In genomic region chr10:94515179-94515545, GRCm38 (mm10) we compare ENCODE assay signal across 8 mouse cellular contexts.
DNase-seq lines count a peak whose midpoint lies in the region; ATAC-seq and TF ChIP-seq lines count a peak whose summit lies in the region.

No protein-coding gene starts in this region.

- no peaks in the 10 kb centered on the region for H3K4me1 ChIP-seq in ES-Bruce4 (ENCODE audit: control insufficient read depth, insufficient read depth, low read length)
- H3K4me1 ChIP-seq in forebrain, embryonic 16.5 days (replicated peaks; ENCODE audit: control insufficient read depth, insufficient read depth, low read length): peaks cover 21% of the 10 kb centered on the region
- no peaks in the 10 kb centered on the region; the same call in 1 of the 2 replicates for H3K4me1 ChIP-seq in hindbrain, embryonic 11.5 days (replicated peaks; ENCODE audit: control insufficient read depth, insufficient read depth, low read length)

- TF ChIP-seq CTCF in ES-Bruce4 (IDR thresholded peaks at IDR 0.05; ENCODE audit: low read depth, low read length): no peak

- no peak overlapping the region for H3K27ac ChIP-seq in ES-Bruce4 (ENCODE audit: insufficient read depth, low read length)
- peak overlapping the region; percentile 33; the same call in 1 of the 2 replicates for H3K27ac ChIP-seq in forebrain, embryonic 16.5 days (ENCODE audit: low read length)
- H3K27ac ChIP-seq in hindbrain, embryonic 11.5 days (ENCODE audit: low read depth, low read length): 0 out of 2 replicates have a peak overlapping the region, but pooled peaks have one; percentile 60

- under 1% methylated on average over 34 of the region's 34 CpGs for WGBS in forebrain, embryonic 16.5 days
- under 1% methylated on average over 29 of the region's 34 CpGs for WGBS in hindbrain, embryonic 11.5 days

- ATAC-seq in forebrain, embryonic 16.5 days: peak; percentile 87
- peak; percentile 89 for ATAC-seq in hindbrain, embryonic 11.5 days (ENCODE audit: low FRiP score)

- no peak for TF ChIP-seq POLR2A in ES-Bruce4 (IDR thresholded peaks at IDR 0.05; ENCODE audit: insufficient read depth, low read length)

- H3K27me3 ChIP-seq in ES-Bruce4 (ENCODE audit: control insufficient read depth, insufficient read depth, low read length, poor library complexity, severe bottlenecking): no peaks in the 10 kb centered on the region
- H3K27me3 ChIP-seq in forebrain, embryonic 16.5 days (replicated peaks; ENCODE audit: control insufficient read depth, insufficient read depth, low read length): peaks cover 13% of the 10 kb centered on the region
- H3K27me3 ChIP-seq in hindbrain, embryonic 11.5 days (ENCODE audit: control insufficient read depth, insufficient read depth, low read length): peaks cover 19% of the 10 kb centered on the region

- peak overlapping the region; percentile 72 for H3K9ac ChIP-seq in ES-Bruce4 (ENCODE audit: low read depth, poor library complexity, severe bottlenecking)
- H3K9ac ChIP-seq in forebrain, embryonic 16.5 days (replicated peaks; ENCODE audit: low read depth, low read length): peak overlapping the region; percentile 76
- H3K9ac ChIP-seq in hindbrain, embryonic 11.5 days (ENCODE audit: low read depth, low read length): peak overlapping the region; percentile 66

- H3K9me3 ChIP-seq in ES-Bruce4 (replicated peaks; ENCODE audit: control insufficient read depth, insufficient read depth, low read length, poor library complexity, severe bottlenecking): no peaks in the 10 kb centered on the region
- H3K9me3 ChIP-seq in forebrain, embryonic 16.5 days (ENCODE audit: control insufficient read depth, low read length): no peaks in the 10 kb centered on the region
- H3K9me3 ChIP-seq in hindbrain, embryonic 11.5 days (ENCODE audit: control insufficient read depth, low read length): no peaks in the 10 kb centered on the region

- peak; percentile 81 to 85 for DNase-seq in adrenal gland, postnatal 36 days
- DNase-seq in hindbrain, embryonic 11.5 days (ENCODE audit: low spot score): no peak
- DNase-seq in layer of hippocampus, adult 9-11 months: peak; percentile 67
- peak; percentile 75 for DNase-seq in lung, postnatal 14 days
- DNase-seq in ovary, postnatal 10 days (ENCODE audit: low spot score): peak; percentile 46
- DNase-seq in thymus, postnatal 14 days: peak; percentile 90

- no peaks in the 10 kb centered on the region for H3K36me3 ChIP-seq in ES-Bruce4 (ENCODE audit: control insufficient read depth, insufficient read depth, low read length, poor library complexity, severe bottlenecking)
- no peaks in the 10 kb centered on the region for H3K36me3 ChIP-seq in forebrain, embryonic 16.5 days (ENCODE audit: control insufficient read depth, insufficient read depth)
- H3K36me3 ChIP-seq in hindbrain, embryonic 11.5 days (ENCODE audit: control insufficient read depth, insufficient read depth, low read length): no peaks in the 10 kb centered on the region

- H3K4me3 ChIP-seq in ES-Bruce4 (ENCODE audit: low read depth, low read length): peak overlapping the region; percentile 67
- peak overlapping the region; percentile 74 for H3K4me3 ChIP-seq in forebrain, embryonic 16.5 days (replicated peaks; ENCODE audit: low read length)
- peak overlapping the region; percentile 80 for H3K4me3 ChIP-seq in hindbrain, embryonic 11.5 days (ENCODE audit: low read depth, low read length)

- peak overlapping the region; percentile 99 for H3K4me2 ChIP-seq in forebrain, embryonic 16.5 days (ENCODE audit: low read length)
- H3K4me2 ChIP-seq in hindbrain, embryonic 11.5 days (replicated peaks; ENCODE audit: low read depth, low read length): peak overlapping the region; percentile 95

- TF ChIP-seq EP300 in ES-Bruce4 (IDR thresholded peaks at IDR 0.05; ENCODE audit: insufficient read depth, low read depth, low read length): no peak
